13 mouse cellular contexts compared by ENCODE assay signal in the genomic region with DNA sequence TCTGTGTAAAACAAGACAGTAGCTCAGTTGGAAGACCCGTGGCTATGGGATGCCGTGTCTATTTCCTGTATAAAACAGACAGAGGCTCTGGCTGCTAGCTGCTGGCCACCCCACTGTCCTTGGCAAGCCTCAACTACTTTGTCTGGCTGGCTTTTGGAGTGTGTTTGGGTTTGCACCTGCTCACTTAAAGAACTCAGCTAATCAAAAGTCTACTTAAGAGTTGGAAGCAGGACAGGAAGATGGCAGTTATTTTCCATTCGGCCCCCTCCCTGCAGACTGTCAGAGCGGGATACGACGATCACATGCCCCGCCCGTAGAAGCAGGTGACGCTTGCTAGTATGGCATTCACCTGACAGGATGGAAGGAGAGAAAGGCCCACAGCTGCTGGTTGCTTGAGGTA. TPM values are rescaled to one million over a fixed set of nuclear protein-coding genes. Genes with fewer than 3 reads are reported as not detected.
DNase-seq lines count a peak whose midpoint lies in the region; ATAC-seq and TF ChIP-seq lines count a peak whose summit lies in the region.
"Had no signal": no experiment of that assay in that cellular context is flagged by ENCODE, and none has a peak within 500 bp of the region (broad histone marks: within the 10 kb centered on the region; RNA-seq: fewer than 3 reads in every experiment).

No protein-coding gene starts in this region.

- no peaks in the 10 kb centered on the region for H3K36me3 ChIP-seq in forebrain, embryonic 14.5 days (ENCODE audit: control insufficient read depth, insufficient read depth, low read length)
- H3K36me3 ChIP-seq in forebrain, embryonic 10.5 days (replicated peaks): no peaks in the 10 kb centered on the region
- no peaks in the 10 kb centered on the region for H3K36me3 ChIP-seq in heart, embryonic 15.5 days
- no peaks in the 10 kb centered on the region for H3K36me3 ChIP-seq in liver, adult 2 months (ENCODE audit: control insufficient read depth, insufficient read depth, low read length)
- H3K36me3 ChIP-seq in liver, embryonic 11.5 days (ENCODE audit: control insufficient read depth, insufficient read depth, low read length): no peaks in the 10 kb centered on the region

- WGBS in forebrain, embryonic 14.5 days: 68% methylated on average over 9 of the region's 9 CpGs
- 87% methylated on average over 9 of the region's 9 CpGs for WGBS in forebrain, embryonic 10.5 days
- 64% methylated on average over 9 of the region's 9 CpGs for WGBS in heart, embryonic 15.5 days
- WGBS in liver, adult 2 months: 40% methylated on average over 9 of the region's 9 CpGs
- WGBS in liver, embryonic 11.5 days: 80% methylated on average over 9 of the region's 9 CpGs

- H3K27ac ChIP-seq in forebrain, embryonic 14.5 days (ENCODE audit: low read depth, low read length): no peak overlapping the region
- H3K27ac ChIP-seq in forebrain, embryonic 10.5 days: no peak overlapping the region
- H3K27ac ChIP-seq in heart, embryonic 15.5 days: peak overlapping the region; percentile 39; the same call in 1 of the 2 replicates
- peak overlapping the region; percentile 76 for H3K27ac ChIP-seq in liver, adult 2 months (replicated peaks; ENCODE audit: insufficient read depth, low read depth, low read length)
- no peak overlapping the region for H3K27ac ChIP-seq in liver, embryonic 11.5 days (ENCODE audit: low read depth, low read length)

- H3K27me3 ChIP-seq in forebrain, embryonic 14.5 days (replicated peaks; ENCODE audit: control insufficient read depth, insufficient read depth, low read length): no peaks in the 10 kb centered on the region
- no peaks in the 10 kb centered on the region for H3K27me3 ChIP-seq in forebrain, embryonic 10.5 days (ENCODE audit: poor library complexity, severe bottlenecking)
- no peaks in the 10 kb centered on the region for H3K27me3 ChIP-seq in heart, embryonic 15.5 days
- no peaks in the 10 kb centered on the region for H3K27me3 ChIP-seq in liver, adult 2 months (ENCODE audit: control insufficient read depth, insufficient read depth, low read length)
- 0 out of 2 replicates have a peak, but pooled peaks cover 2% of the 10 kb centered on the region for H3K27me3 ChIP-seq in liver, embryonic 11.5 days (replicated peaks; ENCODE audit: control insufficient read depth, insufficient read depth, low read length)

- TF ChIP-seq CTCF in liver, adult 2 months (IDR thresholded peaks at IDR 0.05; ENCODE audit: low read depth, low read length): no peak

- H3K79me2 ChIP-seq in liver, adult 2 months (ENCODE audit: control insufficient read depth, insufficient read depth, low read length): peaks cover 46% of the 10 kb centered on the region; the same call in 1 of the 2 replicates

- H3K9me3 ChIP-seq in forebrain, embryonic 14.5 days (replicated peaks; ENCODE audit: control insufficient read depth, low read length): no peaks in the 10 kb centered on the region
- no peaks in the 10 kb centered on the region for H3K9me3 ChIP-seq in forebrain, embryonic 10.5 days
- no peaks in the 10 kb centered on the region for H3K9me3 ChIP-seq in heart, embryonic 15.5 days (replicated peaks)
- H3K9me3 ChIP-seq in liver, embryonic 11.5 days (ENCODE audit: control insufficient read depth, low read length): no peaks in the 10 kb centered on the region

- TF ChIP-seq POLR2A in liver, adult 2 months (IDR thresholded peaks at IDR 0.05; ENCODE audit: extremely low read depth, insufficient read depth, low read length): no peak

- H3K4me3 ChIP-seq in forebrain, embryonic 14.5 days (ENCODE audit: low read depth, low read length): no peak overlapping the region
- no peak overlapping the region for H3K4me3 ChIP-seq in forebrain, embryonic 10.5 days
- no peak overlapping the region for H3K4me3 ChIP-seq in heart, embryonic 15.5 days
- no peak overlapping the region for H3K4me3 ChIP-seq in liver, adult 2 months (ENCODE audit: insufficient read depth, low read depth, low read length)
- no peak overlapping the region for H3K4me3 ChIP-seq in liver, embryonic 11.5 days (ENCODE audit: low read depth, low read length)
- H3K4me3 ChIP-seq: erythroblast, embryonic 14.5 days had no signal

- no peak overlapping the region for H3K9ac ChIP-seq in forebrain, embryonic 14.5 days (ENCODE audit: low read length)
- H3K9ac ChIP-seq in heart, embryonic 15.5 days: no peak overlapping the region
- H3K9ac ChIP-seq in liver, adult 2 months (ENCODE audit: low read depth, low read length): peak overlapping the region; percentile 34; the same call in 1 of the 2 replicates
- H3K9ac ChIP-seq in liver, embryonic 11.5 days (ENCODE audit: low read depth, low read length): no peak overlapping the region

- DNase-seq in forebrain, embryonic 14.5 days (ENCODE audit: low spot score): peak; percentile 45
- no peak for DNase-seq in forebrain, embryonic 10.5 days (ENCODE audit: extremely low spot score, low spot score)
- DNase-seq in heart, adult 8-10 months (ENCODE audit: low spot score): no peak
- peak; percentile 51 for DNase-seq in liver, adult 2 months (ENCODE audit: extremely low read depth, low read depth, low spot score)
- DNase-seq in liver, embryonic 11.5 days (ENCODE audit: low spot score): no peak
- peak; percentile 43 for DNase-seq in lung, postnatal 25 days (ENCODE audit: low spot score)
- no peak for DNase-seq in frontal cortex, postnatal 14 days (ENCODE audit: low spot score in 2 of 2)
- DNase-seq: cerebellum, adult 11-12 months; liver; thymus, adult 2 months had no signal

- peaks cover 7% of the 10 kb centered on the region; the same call in 1 of the 2 replicates for H3K4me1 ChIP-seq in forebrain, embryonic 14.5 days (ENCODE audit: control insufficient read depth, insufficient read depth, low read length)
- H3K4me1 ChIP-seq in forebrain, embryonic 10.5 days: 0 out of 2 replicates have a peak, but pooled peaks cover 5% of the 10 kb centered on the region
- peaks cover 46% of the 10 kb centered on the region for H3K4me1 ChIP-seq in heart, embryonic 15.5 days (replicated peaks)
- peaks cover 39% of the 10 kb centered on the region for H3K4me1 ChIP-seq in liver, adult 2 months (ENCODE audit: control insufficient read depth, insufficient read depth, low read length)
- H3K4me1 ChIP-seq in liver, embryonic 11.5 days (replicated peaks; ENCODE audit: control insufficient read depth, insufficient read depth, low read length): peaks cover 12% of the 10 kb centered on the region; the same call in 1 of the 2 replicates

- peak; percentile 19; the same call in 1 of the 2 replicates for ATAC-seq in forebrain, embryonic 14.5 days
- ATAC-seq in heart, embryonic 15.5 days (replicated peaks; ENCODE audit: insufficient number of reproducible peaks, insufficient read depth, low FRiP score, low read depth): no peak
- ATAC-seq in liver, embryonic 11.5 days (replicated peaks; ENCODE audit: low FRiP score): no peak
- ATAC-seq: intestine, embryonic 16.5 days had no signal

- no peak overlapping the region for H3K4me2 ChIP-seq in forebrain, embryonic 14.5 days (ENCODE audit: low read length)
- 0 out of 2 replicates have a peak overlapping the region, but pooled peaks have one; percentile 4 for H3K4me2 ChIP-seq in heart, embryonic 15.5 days
- H3K4me2 ChIP-seq in liver, embryonic 11.5 days: no peak overlapping the region

RNA-seq across cellular contexts. Expression of a gene that starts 54.5 kb away (rescaled TPM):
- polyA plus RNA-seq in forebrain, embryonic 14.5 days (2014; fragmentation: Nextera tagmentation; extraction: Ambion mirVana): 8.5 and 10.7 TPM in 2 replicates
- 5.6 and 7.4 TPM in 2 replicates for polyA plus RNA-seq in forebrain, embryonic 10.5 days (2016; fragmentation: Nextera tagmentation; extraction: Ambion mirVana)
- 17.4 and 20.3 TPM in 2 replicates for polyA plus RNA-seq in heart, embryonic 15.5 days (2015; fragmentation: Nextera tagmentation; extraction: Ambion mirVana)
- 10 to 100 TPM; 51.5 to 61.6 (median 57.9) TPM for total RNA-seq in heart, adult 8-10 months (2022)
- total RNA-seq in liver, adult 2 months (2014; rRNA removed): 386 and 431 TPM in 2 replicates
- 134 and 159 TPM in 2 replicates for polyA plus RNA-seq in liver, adult 2 months (2012; rRNA removed)
- 28.7 and 31.0 TPM in 2 replicates for polyA plus RNA-seq in liver, embryonic 11.5 days (2014; fragmentation: Nextera tagmentation; extraction: Ambion mirVana)
- polyA plus RNA-seq: erythroblast, embryonic 14.5 days had no signal

Comparison
In these comparisons a context has a peak if more than half of its experiments do, and no peak if none do; other contexts are left out.
1. DNase-seq: peak in forebrain, embryonic 14.5 days (single experiment), liver, adult 2 months (single experiment) and lung, postnatal 25 days (single experiment); none in forebrain, embryonic 10.5 days (single experiment), heart, adult 8-10 months (single experiment), liver, embryonic 11.5 days (single experiment) and frontal cortex, postnatal 14 days (0 of 2).
2. H3K27ac ChIP-seq: peak in heart, embryonic 15.5 days (single experiment) and liver, adult 2 months (single experiment); none in forebrain, embryonic 14.5 days (single experiment), forebrain, embryonic 10.5 days (single experiment) and liver, embryonic 11.5 days (single experiment).